Mouse (Mus musculus) hindbrain, embryonic 12.5 days (tissue): ENCODE results near the gene Gch1. TPM values are rescaled to one million over a fixed set of nuclear protein-coding genes. Genes with fewer than 3 reads are reported as not detected.
"Not testable (repeated sequence)": the region's sequence is repeated elsewhere in the genome, so short reads cannot be mapped to it uniquely, and the experiment has no call there.

Experiments
- ATAC-seq: fragments of 200-750 bp; cut with Nextera tagmentation; 2 replicates; pipeline ENCODE4 v1.8.0; 2017; ENCODE audit warnings: moderate TSS enrichment; ENCODE audit not compliant: low FRiP score
- H3K27ac ChIP-seq: fragments of 300-500 bp; sonication (generic); 2 replicates; pipeline ENCODE4 v1.5.1; 2016; ENCODE audit warnings: mild to moderate bottlenecking
- H3K27me3 ChIP-seq: fragments of 300-500 bp; sonication (generic); 2 replicates; pipeline ENCODE4 v1.6.1; 2016; ENCODE audit warnings: mild to moderate bottlenecking
- H3K36me3 ChIP-seq: fragments of 300-500 bp; sonication (generic); 2 replicates; pipeline ENCODE4 v1.6.1; 2016; ENCODE audit warnings: mild to moderate bottlenecking
- H3K4me1 ChIP-seq: fragments of 300-500 bp; sonication (generic); 2 replicates; pipeline ENCODE4 v1.6.1; 2016
- H3K4me2 ChIP-seq: fragments of 300-500 bp; sonication (generic); replicated peaks from 2 replicates; pipeline ENCODE4 v1.6.1; 2016; ENCODE audit warnings: mild to moderate bottlenecking
- H3K4me3 ChIP-seq: fragments of 300-500 bp; sonication (generic); 2 replicates; pipeline ENCODE4 v1.5.1; 2016; ENCODE audit warnings: mild to moderate bottlenecking
- H3K9ac ChIP-seq: fragments of 300-500 bp; sonication (generic); 2 replicates; pipeline ENCODE4 v1.6.1; 2016; ENCODE audit warnings: mild to moderate bottlenecking, moderate library complexity
- H3K9me3 ChIP-seq: fragments of 300-500 bp; sonication (generic); replicated peaks from 2 replicates; pipeline ENCODE4 v1.6.1; 2016; ENCODE audit warnings: mild to moderate bottlenecking
- WGBS: fragments of 180-500 bp; shearing (Covaris S2); methylation state at CpG from one replicate; pipeline ENCODE4 v1.1.7; 2016; 5-methylcytosine and 5-hydroxymethylcytosine counted together
- polyA plus RNA-seq: library from polyadenylated mRNA; unstranded; fragments of >200 nt; fragmentation: Nextera tagmentation; extraction: Ambion mirVana; gene quantifications from 2 replicates; pipeline ENCODE4 v1.2.1, GENCODE M21; 2016

Gch1 gene
- polyA plus RNA-seq, 1 experiment from 2014 or later: 3.8 TPM

DNA sequence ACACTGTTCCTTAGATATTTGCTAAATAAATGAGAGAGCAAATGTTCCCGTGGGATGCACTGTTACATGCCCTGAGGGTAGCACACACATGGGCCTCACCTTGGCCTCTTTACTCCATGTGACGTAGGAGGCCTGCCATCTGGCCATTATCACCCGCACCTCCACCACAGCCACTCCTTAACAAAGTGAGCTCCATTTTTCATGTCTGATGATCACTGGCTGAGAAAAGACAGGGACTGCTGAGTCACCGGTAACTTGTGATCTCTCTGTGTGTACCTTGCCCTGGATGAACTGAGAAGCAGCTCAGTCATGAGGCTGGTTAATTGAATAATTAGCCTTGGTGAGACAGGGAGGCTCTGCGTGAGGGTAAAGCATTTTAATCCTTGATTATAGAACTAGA, 52.6 kb downstream of the Gch1 start:
- no peaks in the 10 kb centered on the region for H3K36me3 ChIP-seq
- no peak overlapping the region for H3K9ac ChIP-seq
- H3K4me3 ChIP-seq: no peak overlapping the region
- no peaks in the 10 kb centered on the region for H3K4me1 ChIP-seq
- WGBS: 84% methylated on average over 5 of the region's 5 CpGs
- no peak overlapping the region for H3K4me2 ChIP-seq
- H3K9me3 ChIP-seq: no peaks in the 10 kb centered on the region
- ATAC-seq: no peak
- no peaks in the 10 kb centered on the region for H3K27me3 ChIP-seq
- H3K27ac ChIP-seq: no peak overlapping the region

DNA sequence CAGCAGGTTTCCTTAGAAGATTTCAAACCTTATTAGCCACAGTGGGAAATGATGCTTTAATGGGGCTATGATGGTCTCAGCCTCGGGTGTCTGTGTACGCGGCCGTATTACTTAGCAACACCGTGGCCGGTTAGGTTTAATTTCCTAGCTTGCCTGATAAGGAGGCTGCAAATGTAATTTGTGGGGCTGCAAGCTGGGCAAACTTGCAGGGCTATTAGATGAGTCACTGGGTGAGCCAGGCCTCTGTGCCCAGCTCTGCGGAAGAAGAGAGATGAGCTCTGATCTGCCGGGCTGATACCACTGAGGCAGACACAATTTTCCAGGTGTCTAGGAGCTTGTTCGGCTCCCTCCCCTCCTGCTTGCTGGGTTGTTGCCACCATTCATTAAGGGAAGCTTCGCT, 55.3 kb downstream of the Gch1 start:
- 78% methylated on average over 10 of the region's 10 CpGs for WGBS
- no peaks in the 10 kb centered on the region for H3K36me3 ChIP-seq
- no peak overlapping the region for H3K4me3 ChIP-seq
- H3K27me3 ChIP-seq: no peaks in the 10 kb centered on the region
- no peaks in the 10 kb centered on the region for H3K4me1 ChIP-seq
- H3K9ac ChIP-seq: no peak overlapping the region
- no peak for ATAC-seq
- H3K9me3 ChIP-seq: no peaks in the 10 kb centered on the region
- no peak overlapping the region for H3K4me2 ChIP-seq
- H3K27ac ChIP-seq: no peak overlapping the region

DNA sequence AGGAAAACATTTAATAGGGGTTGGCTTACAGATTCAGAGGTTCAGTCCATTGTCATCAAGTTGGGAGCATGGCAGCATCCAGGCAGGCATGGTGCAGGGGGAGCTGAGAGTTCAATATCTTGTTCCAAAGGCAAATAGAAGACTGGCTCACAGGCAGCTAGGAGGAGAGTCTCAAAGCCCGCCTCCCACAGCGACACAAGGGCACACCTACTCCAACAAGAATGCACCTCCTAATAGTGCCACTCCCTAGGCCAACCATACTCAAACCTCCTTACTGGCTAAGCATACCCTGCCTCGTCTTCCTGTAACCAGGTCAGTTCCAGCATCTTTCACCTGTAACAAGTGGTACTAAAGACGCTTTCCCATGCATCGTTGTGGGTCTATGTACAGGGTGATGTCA, 61.2 kb downstream of the Gch1 start:
- Histone ChIP-seq H3K27me3 (no peaks in the 10 kb centered on the region), H3K4me3 (no peak overlapping the region), H3K4me1 (no peaks in the 10 kb centered on the region), H3K9me3 (no peaks in the 10 kb centered on the region), H3K36me3 (no peaks in the 10 kb centered on the region), H3K27ac (no peak overlapping the region), H3K4me2 (no peak overlapping the region), H3K9ac (no peak overlapping the region)
- 92% methylated on average over 5 of the region's 5 CpGs for WGBS
- ATAC-seq: no peak

DNA sequence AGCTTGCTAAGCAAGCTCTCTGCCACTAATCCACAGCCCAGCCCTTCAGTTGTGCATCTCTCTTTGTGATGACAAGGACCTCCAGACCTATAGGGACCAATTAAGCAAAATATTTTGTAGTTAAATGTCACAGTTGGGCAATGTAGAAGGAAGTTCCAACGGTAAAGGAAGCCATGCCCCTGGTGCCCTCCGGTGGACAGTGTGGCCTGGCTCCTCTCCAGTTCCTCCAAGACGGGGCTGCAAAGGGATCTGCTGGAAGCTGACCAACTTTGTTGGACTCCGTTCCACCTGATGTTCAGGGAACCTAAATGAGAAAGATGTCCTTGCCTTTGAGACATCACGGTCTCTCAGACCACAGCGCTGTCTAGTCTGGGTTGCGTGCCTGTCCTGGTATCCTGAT, 71.7 kb downstream of the Gch1 start:
- 83% methylated on average over 7 of the region's 7 CpGs for WGBS
- H3K27me3 ChIP-seq: no peaks in the 10 kb centered on the region
- no peaks in the 10 kb centered on the region for H3K36me3 ChIP-seq
- no peak overlapping the region for H3K4me3 ChIP-seq
- H3K4me1 ChIP-seq: no peaks in the 10 kb centered on the region
- no peak overlapping the region for H3K4me2 ChIP-seq
- H3K9ac ChIP-seq: no peak overlapping the region
- H3K9me3 ChIP-seq: 0 out of 2 replicates have a peak, but pooled peaks cover 5% of the 10 kb centered on the region
- no peak for ATAC-seq
- no peak overlapping the region for H3K27ac ChIP-seq

DNA sequence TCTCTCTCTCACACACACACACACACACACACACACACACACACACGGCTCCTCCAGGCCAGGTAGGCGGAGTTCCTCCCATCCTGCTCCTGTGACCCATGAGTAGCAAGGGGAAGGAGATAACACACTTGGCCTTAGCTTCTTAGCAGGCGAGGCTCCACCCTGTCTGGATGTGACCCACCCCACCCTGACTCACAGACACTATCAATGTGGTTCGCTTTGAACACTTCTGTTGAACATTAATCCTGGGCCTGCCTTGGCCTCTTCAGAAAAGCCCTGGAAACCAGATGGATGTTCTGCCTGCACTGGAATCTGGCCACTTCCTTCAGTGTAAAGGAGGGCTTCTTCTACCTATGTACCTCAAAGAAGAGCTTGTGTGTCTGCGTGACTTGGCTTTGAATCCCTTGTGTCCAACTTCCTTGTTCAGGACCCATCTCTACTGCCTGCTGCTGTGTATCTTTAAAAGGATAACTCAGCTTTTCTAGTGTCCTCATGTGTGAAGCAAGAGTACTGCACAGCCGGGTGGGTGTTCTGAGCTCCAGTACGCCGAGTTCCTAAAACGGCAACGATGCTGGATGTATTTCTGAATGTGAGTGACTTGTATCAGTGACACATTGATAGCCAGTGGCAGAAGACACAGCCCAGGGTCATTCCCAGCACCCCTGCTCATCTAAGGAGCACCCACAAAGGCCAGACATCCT, 73.0 kb downstream of the Gch1 start:
- Histone ChIP-seq H3K27ac (no peak overlapping the region), H3K4me3 (no peak overlapping the region), H3K9ac (no peak overlapping the region), H3K27me3 (no peaks in the 10 kb centered on the region), H3K4me1 (no peaks in the 10 kb centered on the region), H3K4me2 (no peak overlapping the region), H3K9me3 (0 out of 2 replicates have a peak, but pooled peaks cover 5% of the 10 kb centered on the region), H3K36me3 (no peaks in the 10 kb centered on the region)
- no peak for ATAC-seq
- WGBS: 85% methylated on average over 9 of the region's 10 CpGs

DNA sequence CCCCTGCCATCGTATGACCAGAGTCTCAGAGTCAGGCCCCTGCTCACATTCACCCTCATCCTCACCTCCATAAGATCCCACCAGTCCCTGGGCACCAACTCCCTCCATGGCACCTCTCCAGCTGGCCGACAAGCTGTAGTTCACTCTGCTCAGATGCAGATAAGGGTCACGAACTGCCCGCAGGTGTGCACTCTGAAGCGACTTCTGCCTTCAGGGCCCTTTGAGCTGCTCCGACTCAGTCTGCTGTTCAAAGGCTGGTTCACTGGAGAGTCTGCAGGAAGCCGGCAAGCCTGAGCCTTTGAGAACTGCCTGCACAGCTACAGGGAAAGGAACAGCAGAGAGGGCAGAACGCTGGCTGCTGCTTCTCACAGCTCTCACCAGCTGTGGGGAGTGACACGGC, 74.1 kb downstream of the Gch1 start:
- WGBS: 65% methylated on average over 9 of the region's 9 CpGs
- no peaks in the 10 kb centered on the region for H3K4me1 ChIP-seq
- no peak overlapping the region for H3K9ac ChIP-seq
- ATAC-seq: no peak
- 0 out of 2 replicates have a peak, but pooled peaks cover 5% of the 10 kb centered on the region for H3K9me3 ChIP-seq
- H3K4me3 ChIP-seq: no peak overlapping the region
- H3K27me3 ChIP-seq: no peaks in the 10 kb centered on the region
- H3K4me2 ChIP-seq: no peak overlapping the region
- no peaks in the 10 kb centered on the region for H3K36me3 ChIP-seq
- no peak overlapping the region for H3K27ac ChIP-seq

DNA sequence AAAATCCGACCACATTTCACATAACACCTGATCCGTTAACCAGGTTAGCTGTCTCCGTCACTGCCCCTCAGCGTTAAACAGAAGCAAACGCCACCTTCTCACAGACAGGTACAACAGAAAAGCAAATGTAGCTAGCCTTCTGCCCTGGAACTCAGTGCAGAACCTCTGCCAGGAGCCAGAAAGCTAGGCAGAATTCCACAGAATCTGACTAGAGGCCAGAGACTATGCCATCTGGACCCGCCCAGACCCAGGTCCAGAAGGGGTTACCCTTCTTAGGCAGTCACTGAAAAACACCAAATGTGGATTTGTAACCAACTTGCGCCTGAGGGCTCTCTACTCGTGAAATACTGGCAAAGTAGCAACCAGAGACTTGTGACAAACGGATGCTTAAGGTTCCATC, 77.9 kb downstream of the Gch1 start:
- Histone ChIP-seq H3K4me2 (no peak overlapping the region), H3K4me3 (no peak overlapping the region), H3K9ac (no peak overlapping the region), H3K36me3 (no peaks in the 10 kb centered on the region), H3K27me3 (no peaks in the 10 kb centered on the region), H3K27ac (no peak overlapping the region), H3K9me3 (0 out of 2 replicates have a peak, but pooled peaks cover 5% of the 10 kb centered on the region), H3K4me1 (no peaks in the 10 kb centered on the region)
- 50% methylated on average over 9 of the region's 9 CpGs for WGBS
- no peak for ATAC-seq

DNA sequence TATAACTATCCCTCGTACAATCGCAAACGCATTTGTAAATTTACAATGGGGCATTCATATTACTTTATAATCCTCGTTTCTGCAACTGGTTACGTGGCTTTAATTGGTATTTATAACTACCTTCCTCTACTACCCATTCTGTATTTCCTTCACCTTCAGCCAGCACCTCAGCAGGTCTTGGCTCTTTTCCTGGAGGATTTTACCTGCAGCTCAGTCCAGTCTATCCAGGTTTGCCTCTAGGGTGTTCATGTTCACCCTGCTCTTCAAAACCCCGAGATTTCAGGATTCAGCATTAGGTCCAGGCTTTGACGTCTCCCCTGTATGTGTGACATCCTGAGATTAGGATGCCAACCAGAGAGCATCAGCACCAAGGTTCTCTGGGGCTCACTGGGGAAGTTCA, 78.8 kb downstream of the Gch1 start:
- ATAC-seq, H3K9me3 ChIP-seq, H3K4me2 ChIP-seq, H3K27me3 ChIP-seq, H3K4me3 ChIP-seq, H3K4me1 ChIP-seq, H3K9ac ChIP-seq, H3K27ac ChIP-seq, H3K36me3 ChIP-seq: not testable (repeated sequence)
- WGBS: 90% methylated on average over 7 of the region's 7 CpGs

DNA sequence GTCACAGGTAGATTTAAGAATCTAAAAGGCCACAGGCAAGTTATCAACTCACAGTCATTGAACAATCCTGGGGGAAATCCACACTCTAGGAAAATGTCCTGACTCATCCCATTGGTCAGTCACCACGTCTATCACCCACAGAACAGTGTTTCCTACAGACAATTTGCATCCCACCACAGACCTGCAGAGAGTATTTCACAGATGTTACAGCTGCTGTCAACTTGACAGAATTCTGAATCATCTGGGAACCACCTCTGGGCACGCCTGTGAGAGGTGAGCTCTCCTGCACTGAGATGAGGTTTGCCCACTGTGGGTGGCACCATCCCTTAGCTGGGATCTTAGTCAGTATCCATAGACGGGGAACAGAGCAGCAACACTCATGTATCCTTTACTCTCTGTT, 81.8 kb downstream of the Gch1 start:
- no peak overlapping the region for H3K4me3 ChIP-seq
- H3K27me3 ChIP-seq: no peaks in the 10 kb centered on the region
- no peak overlapping the region for H3K27ac ChIP-seq
- ATAC-seq: no peak
- no peak overlapping the region for H3K4me2 ChIP-seq
- 82% methylated on average over 3 of the region's 3 CpGs for WGBS
- H3K9me3 ChIP-seq: no peaks in the 10 kb centered on the region
- no peaks in the 10 kb centered on the region for H3K36me3 ChIP-seq
- H3K9ac ChIP-seq: no peak overlapping the region
- peaks cover 4% of the 10 kb centered on the region; the same call in 1 of the 2 replicates for H3K4me1 ChIP-seq

DNA sequence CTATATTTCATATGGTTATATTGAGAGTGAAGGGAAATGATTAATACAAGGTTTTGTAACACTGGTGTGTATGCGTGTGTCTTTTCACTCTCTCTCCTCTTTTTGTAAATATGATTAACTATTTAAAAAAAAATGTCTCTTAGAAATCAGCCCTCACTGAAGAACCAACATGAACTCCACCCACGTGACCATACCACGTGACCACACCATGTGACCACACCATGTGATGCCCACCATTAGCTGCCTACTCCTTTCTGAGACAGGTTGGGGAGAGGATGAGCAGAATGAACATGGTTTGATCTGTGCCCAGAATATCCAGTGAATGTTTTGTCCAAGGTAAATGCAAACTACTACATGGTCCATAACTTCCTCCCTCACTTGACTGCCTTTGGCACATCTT, 83.5 kb downstream of the Gch1 start:
- 94% methylated on average over 3 of the region's 3 CpGs for WGBS

DNA sequence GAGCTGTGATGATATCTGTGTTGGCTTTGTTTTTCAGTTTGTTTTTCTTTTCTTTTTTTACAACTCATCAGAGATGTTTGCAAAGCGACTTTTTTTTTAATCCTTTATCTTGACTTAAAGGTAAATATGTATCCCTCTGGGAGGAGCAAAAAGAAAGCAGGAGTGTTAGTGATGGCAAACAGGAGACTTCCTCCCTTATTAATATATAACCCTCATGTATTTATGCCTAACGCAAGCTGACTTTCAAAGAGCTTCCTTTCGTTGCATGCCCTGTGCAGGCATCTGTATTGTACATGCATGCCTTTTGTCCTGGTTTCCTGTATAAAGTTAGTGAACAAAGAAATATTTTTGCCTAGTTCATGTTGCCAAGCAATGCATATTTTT, 84.0 kb downstream of the Gch1 start:
- no peaks in the 10 kb centered on the region for H3K36me3 ChIP-seq
- H3K27ac ChIP-seq: no peak overlapping the region
- no peak for ATAC-seq
- no peak overlapping the region for H3K9ac ChIP-seq
- H3K4me2 ChIP-seq: no peak overlapping the region
- no peak overlapping the region for H3K4me3 ChIP-seq
- WGBS: 81% methylated on average over 3 of the region's 3 CpGs
- H3K9me3 ChIP-seq: no peaks in the 10 kb centered on the region
- H3K27me3 ChIP-seq: no peaks in the 10 kb centered on the region
- H3K4me1 ChIP-seq: peaks cover 4% of the 10 kb centered on the region; the same call in 1 of the 2 replicates

More for the DNA sequence above, 83.5 kb downstream of the Gch1 start:
- Histone ChIP-seq H3K4me2 (no peak overlapping the region), H3K27me3 (no peaks in the 10 kb centered on the region), H3K27ac (no peak overlapping the region), H3K9me3 (no peaks in the 10 kb centered on the region), H3K36me3 (no peaks in the 10 kb centered on the region), H3K4me3 (no peak overlapping the region), H3K9ac (no peak overlapping the region), H3K4me1 (peaks cover 4% of the 10 kb centered on the region; the same call in 1 of the 2 replicates)
- ATAC-seq: no peak

DNA sequence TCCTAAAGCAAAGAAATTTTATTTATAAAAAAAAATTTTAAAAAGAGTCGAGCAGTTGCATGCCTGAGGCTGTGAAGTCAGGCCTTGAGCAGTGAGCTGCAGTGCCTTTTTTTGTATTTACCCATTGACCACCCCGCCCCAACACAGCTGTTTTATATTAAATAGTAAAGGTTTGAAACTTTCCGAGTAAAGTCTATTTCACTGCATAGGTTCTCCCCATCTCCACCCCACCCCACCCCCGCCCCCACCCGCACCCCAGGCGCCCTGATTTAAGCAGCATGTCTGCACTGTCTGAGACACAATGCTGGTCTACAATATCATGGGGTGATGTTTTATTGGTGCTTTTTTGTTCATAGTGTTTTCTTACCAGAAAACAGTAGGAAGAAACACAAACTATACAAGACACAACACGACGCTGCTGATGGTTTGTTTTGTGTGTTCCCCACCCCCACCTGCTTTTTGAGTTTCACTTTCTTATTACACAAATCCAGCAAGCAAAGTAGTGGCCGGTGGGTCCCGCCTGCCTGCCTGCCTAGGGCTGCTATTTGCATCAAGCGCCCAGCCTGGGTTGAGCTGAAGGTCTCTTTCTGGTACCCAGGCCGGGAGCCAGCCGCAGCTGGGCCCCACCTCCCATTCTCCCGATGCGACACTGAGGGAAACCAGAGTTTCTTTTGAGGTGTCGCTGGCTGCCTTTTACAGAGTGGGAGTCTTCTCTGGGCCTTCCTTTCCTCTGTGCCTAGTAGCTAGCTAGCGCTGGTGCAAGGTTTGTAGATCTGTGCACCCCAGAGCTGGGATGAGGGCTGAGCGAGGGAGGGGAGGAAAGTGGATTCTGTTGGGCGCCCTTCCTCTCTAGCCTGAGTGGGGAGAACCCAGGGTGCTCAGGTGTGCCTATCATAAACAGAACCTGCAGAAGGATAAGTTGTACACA, 84.7 kb downstream of the Gch1 start:
- WGBS: 37% methylated on average over 19 of the region's 19 CpGs
- Histone ChIP-seq H3K4me2 (no peak overlapping the region; the same call in 1 of the 2 replicates), H3K36me3 (no peaks in the 10 kb centered on the region), H3K9me3 (no peaks in the 10 kb centered on the region), H3K4me3 (no peak overlapping the region), H3K4me1 (peaks cover 4% of the 10 kb centered on the region; the same call in 1 of the 2 replicates), H3K27me3 (no peaks in the 10 kb centered on the region), H3K9ac (no peak overlapping the region; the same call in 1 of the 2 replicates), H3K27ac (no peak overlapping the region)
- ATAC-seq: no peak
